Mouse (Mus musculus) liver, embryonic 16.5 days (tissue): ENCODE measurements around the gene Atad5. TPM values are rescaled to one million over a fixed set of nuclear protein-coding genes. Genes with fewer than 3 reads are reported as not detected.
"Not testable (repeated sequence)": the region's sequence is repeated elsewhere in the genome, so short reads cannot be mapped to it uniquely, and the experiment has no call there.

Experiments
- ATAC-seq: fragments of 200-750 bp; cut with Nextera tagmentation; 2 replicates; pipeline ENCODE4 v1.8.0; 2017; ENCODE audit warnings: low read depth, mild to moderate bottlenecking, moderate number of reproducible peaks, moderate library complexity
- H3K27ac ChIP-seq: fragments of 300-500 bp; sonication (generic); 2 replicates; pipeline ENCODE4 v1.5.1; 2014; ENCODE audit warnings: mild to moderate bottlenecking, low read length
- H3K27me3 ChIP-seq: fragments of 300-500 bp; sonication (generic); 2 replicates; pipeline ENCODE4 v1.6.1; 2014; ENCODE audit warnings: low read depth, low read length, mixed read lengths; ENCODE audit not compliant: control insufficient read depth, insufficient read depth
- H3K36me3 ChIP-seq: fragments of 300-500 bp; sonication (generic); 2 replicates; pipeline ENCODE4 v1.6.1; 2014; ENCODE audit warnings: mild to moderate bottlenecking; ENCODE audit not compliant: control insufficient read depth, insufficient read depth
- H3K4me1 ChIP-seq: fragments of 300-500 bp; sonication (generic); 2 replicates; pipeline ENCODE4 v1.6.1; 2014; ENCODE audit warnings: low read depth, low read length, mixed read lengths; ENCODE audit not compliant: control insufficient read depth
- H3K4me2 ChIP-seq: fragments of 300-500 bp; sonication (generic); 2 replicates; pipeline ENCODE4 v1.6.1; 2014; ENCODE audit warnings: low read depth, low read length, mixed read lengths
- H3K4me3 ChIP-seq: fragments of 300-500 bp; sonication (generic); 2 replicates; pipeline ENCODE4 v1.5.1; 2014; ENCODE audit warnings: low read depth, mild to moderate bottlenecking, low read length
- H3K9ac ChIP-seq: fragments of 300-500 bp; sonication (generic); 2 replicates; pipeline ENCODE4 v1.6.1; 2014; ENCODE audit warnings: low read depth, low read length
- H3K9me3 ChIP-seq: fragments of 300-500 bp; sonication (generic); replicated peaks from 2 replicates; pipeline ENCODE4 v1.6.1; 2016; ENCODE audit warnings: low read length; ENCODE audit not compliant: control insufficient read depth
- WGBS: fragments of 180-500 bp; shearing (Covaris S2); extraction: QIAGEN DNeasy Blood & Tissue Kit; methylation state at CpG from one replicate; pipeline ENCODE4 v1.1.7; 2014; ENCODE audit not compliant: insufficient replicate concordance; 5-methylcytosine and 5-hydroxymethylcytosine counted together
- polyA plus RNA-seq: library from polyadenylated mRNA; unstranded; fragments of >200 nt; fragmentation: Nextera tagmentation; extraction: Ambion mirVana; gene quantifications from 2 replicates; pipeline ENCODE4 v1.2.1, GENCODE M21; 2015

Atad5 gene
- polyA plus RNA-seq, 1 experiment from 2014 or later, result 9.0 TPM

DNA sequence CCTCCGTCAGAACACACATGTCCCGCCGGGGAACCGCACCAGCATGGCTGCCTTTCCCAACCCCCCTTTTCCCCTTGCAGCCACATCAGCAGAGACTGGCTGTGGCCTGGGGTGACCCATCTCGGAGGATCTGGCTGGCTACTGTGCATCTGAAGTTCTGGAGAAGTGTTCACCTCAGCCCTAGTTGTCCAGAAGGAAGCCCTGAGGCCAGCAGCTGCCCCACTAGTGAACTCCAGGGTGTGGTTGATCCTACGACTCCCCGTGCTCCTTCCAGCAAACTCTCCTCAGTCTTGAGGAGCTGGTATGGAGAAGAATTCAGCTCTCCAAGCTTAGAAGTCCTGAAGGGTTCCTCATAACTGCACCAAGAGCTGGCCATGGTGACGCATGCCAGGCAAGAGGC lies 89.1 kb downstream of the Atad5 start:
- Histone ChIP-seq H3K4me2 (no peak overlapping the region), H3K27me3 (no peaks in the 10 kb centered on the region), H3K4me1 (no peaks in the 10 kb centered on the region; the same call in 1 of the 2 replicates), H3K27ac (no peak overlapping the region), H3K4me3 (no peak overlapping the region), H3K9me3 (no peaks in the 10 kb centered on the region), H3K9ac (no peak overlapping the region), H3K36me3 (no peaks in the 10 kb centered on the region)
- WGBS, result 69% methylated on average over 8 of the region's 8 CpGs
- no peak for ATAC-seq

- H3K4me1 ChIP-seq, result no peaks in the 10 kb centered on the region; the same call in 1 of the 2 replicates
- H3K9ac ChIP-seq, result no peak overlapping the region
- no peaks in the 10 kb centered on the region for H3K9me3 ChIP-seq
- WGBS, result 58% methylated on average over 5 of the region's 5 CpGs
- no peaks in the 10 kb centered on the region for H3K27me3 ChIP-seq
- no peak overlapping the region for H3K4me3 ChIP-seq
- H3K4me2 ChIP-seq, result no peak overlapping the region
- no peaks in the 10 kb centered on the region for H3K36me3 ChIP-seq
- H3K27ac ChIP-seq, result no peak overlapping the region
- ATAC-seq, result no peak
Observed at GRCm38 (mm10) chr11:80181021-80181749, 92.0 kb downstream of the Atad5 start.

DNA sequence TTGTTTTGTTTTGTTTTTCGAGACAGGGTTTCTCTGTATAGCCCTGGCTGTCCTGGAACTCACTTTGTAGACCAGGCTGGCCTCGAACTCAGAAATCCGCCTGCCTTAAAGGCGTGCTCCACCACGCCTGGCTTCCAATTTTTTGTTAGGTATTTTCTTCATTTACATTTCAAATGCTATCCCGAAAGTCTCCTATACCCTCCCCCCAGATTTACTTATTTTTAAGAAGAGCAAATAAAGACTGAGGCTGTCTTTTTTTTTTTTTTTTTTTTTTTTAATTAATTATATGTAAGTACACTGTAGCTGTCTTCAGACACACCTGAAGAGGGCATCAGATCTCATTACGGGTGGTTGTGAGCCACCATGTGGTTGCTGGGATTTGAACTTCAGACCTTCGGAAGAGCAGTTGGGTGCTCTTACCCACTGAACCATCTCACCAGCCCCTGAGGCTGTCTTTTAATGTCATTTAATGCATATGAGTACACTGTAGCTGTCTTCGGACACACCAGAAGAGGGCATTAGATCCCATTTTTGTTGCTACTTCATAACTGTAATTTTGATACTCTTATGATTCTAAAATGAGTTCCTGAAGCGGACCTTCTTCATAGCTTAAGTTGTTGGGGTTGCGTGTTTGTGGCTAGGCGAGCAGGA lies 94.0 kb downstream of the Atad5 start:
- ATAC-seq, result peak; percentile 67
- H3K9ac ChIP-seq, result peak overlapping the region; percentile 76
- H3K27ac ChIP-seq, result peak overlapping the region; percentile 41; the same call in 1 of the 2 replicates

GRCm38 (mm10) chr11:80183705-80184255 lies 94.6 kb downstream of the Atad5 start, which contains the start of gene Rnf135:
Rnf135 (plus strand) TSS chr11:80183851.
- 0% methylated on average over 33 of the region's 33 CpGs for WGBS

More for the DNA sequence above, 94.0 kb downstream of the Atad5 start:
- H3K9me3 ChIP-seq, H3K36me3 ChIP-seq, H3K27me3 ChIP-seq, H3K4me1 ChIP-seq: not testable (repeated sequence)
- peak overlapping the region; percentile 76 for H3K4me3 ChIP-seq
- H3K4me2 ChIP-seq, result peak overlapping the region; percentile 66
- 34% methylated on average over 12 of the region's 12 CpGs for WGBS

DNA sequence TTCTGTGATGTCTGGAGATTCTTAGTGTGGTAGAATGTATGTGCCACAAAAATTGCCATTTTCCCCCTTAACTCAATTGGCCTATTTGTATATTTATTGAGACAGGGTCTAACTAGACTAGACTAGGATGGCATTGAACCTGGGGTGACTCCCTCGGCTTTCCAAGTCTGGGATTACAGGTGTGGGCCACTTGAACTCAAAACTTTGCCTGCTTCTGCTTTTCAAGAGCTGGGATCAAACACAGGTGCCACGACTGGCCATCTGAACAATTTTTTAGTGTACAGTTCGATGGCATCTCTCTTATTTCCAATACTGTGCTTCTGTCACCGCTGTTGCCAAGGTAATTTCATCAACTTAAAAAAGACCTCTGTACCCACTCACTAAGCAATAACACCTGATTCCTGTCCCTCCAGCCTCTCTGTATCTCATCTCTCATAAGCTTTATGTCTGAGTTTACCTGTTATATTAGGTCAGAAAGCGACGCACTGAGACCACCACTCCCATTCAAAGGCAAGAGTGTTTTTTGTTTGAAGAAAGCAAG lies 95.4 kb downstream of the Atad5 start:
- 75% methylated on average over 6 of the region's 6 CpGs for WGBS
- H3K4me1 ChIP-seq, result no peaks in the 10 kb centered on the region; the same call in 1 of the 2 replicates
- no peaks in the 10 kb centered on the region for H3K27me3 ChIP-seq
- peak overlapping the region; percentile 76 for H3K4me3 ChIP-seq
- ATAC-seq, result no peak
- no peak overlapping the region for H3K9ac ChIP-seq
- no peak overlapping the region; the same call in 1 of the 2 replicates for H3K27ac ChIP-seq
- peak overlapping the region; percentile 66 for H3K4me2 ChIP-seq
- H3K36me3 ChIP-seq, result no peaks in the 10 kb centered on the region
- no peaks in the 10 kb centered on the region for H3K9me3 ChIP-seq

More at GRCm38 (mm10) chr11:80183705-80184255, 94.6 kb downstream of the Atad5 start, which contains the start of gene Rnf135:
- peak; percentile 93 for ATAC-seq
- peak within 1 kb of the TSS; percentile 76 for H3K9ac ChIP-seq
- H3K36me3 ChIP-seq, result no peaks in the 10 kb centered on the region
- H3K27me3 ChIP-seq, result no peaks in the 10 kb centered on the region
- no peaks in the 10 kb centered on the region; the same call in 1 of the 2 replicates for H3K4me1 ChIP-seq
- peak within 1 kb of the TSS; percentile 79 for H3K27ac ChIP-seq
- no peaks in the 10 kb centered on the region for H3K9me3 ChIP-seq
- H3K4me2 ChIP-seq, result peak within 1 kb of the TSS; percentile 66
- H3K4me3 ChIP-seq, result peak within 1 kb of the TSS; percentile 76

Other genes starting within 250 kb of the Atad5 start
- 18.5 and 21.3 TPM in 2 replicates for gene Utp6, start 127.0 kb upstream of the Atad5 start, polyA plus RNA-seq
- gene Suz12, start 96.3 kb upstream of the Atad5 start, polyA plus RNA-seq, result 11.4 and 11.6 TPM in 2 replicates
- 97.1 and 104 TPM in 2 replicates for gene Crlf3, start 8.4 kb upstream of the Atad5 start, polyA plus RNA-seq
- 11.4 and 13.4 TPM in 2 replicates for gene Tefm, start 52.8 kb downstream of the Atad5 start, polyA plus RNA-seq
- 7.0 and 7.3 TPM in 2 replicates for gene Adap2, start 64.7 kb downstream of the Atad5 start, polyA plus RNA-seq
- gene Rnf135, start 94.5 kb downstream of the Atad5 start, polyA plus RNA-seq, result 4.8 and 5.4 TPM in 2 replicates
- 19.6 and 20.2 TPM in 2 replicates for gene Rhot1, start 119.6 kb downstream of the Atad5 start, polyA plus RNA-seq
- gene Rhbdl3, start 211.5 kb downstream of the Atad5 start, polyA plus RNA-seq, result 0.02 and 0.04 TPM in 2 replicates